Mouse (Mus musculus): ENCODE data around the gene B9d1. TPM values are rescaled to one million over a fixed set of nuclear protein-coding genes. Genes with fewer than 3 reads are reported as not detected.

B9d1 gene
- polyA plus RNA-seq, 1 experiment from 2014 or later: 33.2 TPM

GRCm38 (mm10) chr11:61526872-61527271 is 21.9 kb downstream of the B9d1 start:
- ATAC-seq (ENCODE audit: low FRiP score, low read depth): no peak
- peaks cover 22% of the 10 kb centered on the region for H3K36me3 ChIP-seq
- H3K4me2 ChIP-seq (replicated peaks): no peak overlapping the region
- H3K4me3 ChIP-seq: no peak overlapping the region
- 95% methylated on average over 1 of the region's 1 CpGs for WGBS
- no peaks in the 10 kb centered on the region for H3K27me3 ChIP-seq
- no peak overlapping the region for H3K27ac ChIP-seq (replicated peaks)
- H3K4me1 ChIP-seq: peaks cover 9% of the 10 kb centered on the region
- no peak overlapping the region for H3K9ac ChIP-seq (replicated peaks)
- H3K9me3 ChIP-seq: no peaks in the 10 kb centered on the region

GRCm38 (mm10) chr11:61529268-61529713 is 24.3 kb downstream of the B9d1 start:
- no peak overlapping the region for H3K9ac ChIP-seq (replicated peaks)
- peak overlapping the region; percentile 39 for H3K27ac ChIP-seq (replicated peaks)
- H3K4me1 ChIP-seq: peaks cover 9% of the 10 kb centered on the region
- WGBS: 29% methylated on average over 4 of the region's 4 CpGs
- ATAC-seq (ENCODE audit: low FRiP score, low read depth): no peak
- H3K4me3 ChIP-seq: no peak overlapping the region
- H3K4me2 ChIP-seq (replicated peaks): no peak overlapping the region
- H3K9me3 ChIP-seq: no peaks in the 10 kb centered on the region
- peaks cover 20% of the 10 kb centered on the region for H3K36me3 ChIP-seq
- no peaks in the 10 kb centered on the region for H3K27me3 ChIP-seq

GRCm38 (mm10) chr11:61532820-61533219 is 27.9 kb downstream of the B9d1 start:
- WGBS: 88% methylated on average over 2 of the region's 2 CpGs
- no peaks in the 10 kb centered on the region for H3K9me3 ChIP-seq
- ATAC-seq (ENCODE audit: low FRiP score, low read depth): no peak
- H3K4me3 ChIP-seq: no peak overlapping the region
- no peak overlapping the region for H3K4me2 ChIP-seq (replicated peaks)
- no peak overlapping the region for H3K27ac ChIP-seq (replicated peaks)
- H3K9ac ChIP-seq (replicated peaks): no peak overlapping the region
- no peaks in the 10 kb centered on the region for H3K27me3 ChIP-seq
- H3K4me1 ChIP-seq: peaks cover 9% of the 10 kb centered on the region
- H3K36me3 ChIP-seq: peaks cover 15% of the 10 kb centered on the region

- no peak overlapping the region for H3K9ac ChIP-seq (replicated peaks)
- H3K27ac ChIP-seq (replicated peaks): no peak overlapping the region
- ATAC-seq (ENCODE audit: low FRiP score, low read depth): no peak
- H3K36me3 ChIP-seq: peaks cover 15% of the 10 kb centered on the region
- H3K27me3 ChIP-seq: no peaks in the 10 kb centered on the region
- peaks cover 9% of the 10 kb centered on the region for H3K4me1 ChIP-seq
- 77% methylated on average over 5 of the region's 5 CpGs for WGBS
- no peaks in the 10 kb centered on the region for H3K9me3 ChIP-seq
- no peak overlapping the region for H3K4me2 ChIP-seq (replicated peaks)
- H3K4me3 ChIP-seq: no peak overlapping the region
These were observed 28.6 kb downstream of the B9d1 start for GRCm38 (mm10) chr11:61533571-61533970.

GRCm38 (mm10) chr11:61535530-61535929 is 30.6 kb downstream of the B9d1 start:
- WGBS: 82% methylated on average over 1 of the region's 1 CpGs
- Histone ChIP-seq H3K9ac (replicated peaks) (no peak overlapping the region), H3K4me1 (no peaks in the 10 kb centered on the region), H3K4me2 (replicated peaks) (no peak overlapping the region), H3K27me3 (no peaks in the 10 kb centered on the region), H3K4me3 (no peak overlapping the region), H3K9me3 (no peaks in the 10 kb centered on the region), H3K27ac (replicated peaks) (no peak overlapping the region), H3K36me3 (peaks cover 24% of the 10 kb centered on the region)
- no peak for ATAC-seq (ENCODE audit: low FRiP score, low read depth)

GRCm38 (mm10) chr11:61536952-61537351 is 32.0 kb downstream of the B9d1 start:
- 83% methylated on average over 3 of the region's 3 CpGs for WGBS
- peaks cover 15% of the 10 kb centered on the region; the same call in 1 of the 2 replicates for H3K36me3 ChIP-seq

GRCm38 (mm10) chr11:61537362-61537761 is 32.4 kb downstream of the B9d1 start:
- no peak overlapping the region for H3K4me3 ChIP-seq
- H3K9me3 ChIP-seq: no peaks in the 10 kb centered on the region
- H3K27me3 ChIP-seq: no peaks in the 10 kb centered on the region
- no peak for ATAC-seq (ENCODE audit: low FRiP score, low read depth)
- no peaks in the 10 kb centered on the region for H3K4me1 ChIP-seq
- peaks cover 15% of the 10 kb centered on the region; the same call in 1 of the 2 replicates for H3K36me3 ChIP-seq
- H3K4me2 ChIP-seq (replicated peaks): no peak overlapping the region
- WGBS: 85% methylated on average over 3 of the region's 3 CpGs
- H3K27ac ChIP-seq (replicated peaks): no peak overlapping the region
- no peak overlapping the region for H3K9ac ChIP-seq (replicated peaks)

More at GRCm38 (mm10) chr11:61536952-61537351, 32.0 kb downstream of the B9d1 start:
- Histone ChIP-seq H3K4me1 (no peaks in the 10 kb centered on the region), H3K27me3 (no peaks in the 10 kb centered on the region), H3K4me2 (replicated peaks) (no peak overlapping the region), H3K9me3 (no peaks in the 10 kb centered on the region), H3K4me3 (no peak overlapping the region), H3K9ac (replicated peaks) (no peak overlapping the region), H3K27ac (replicated peaks) (no peak overlapping the region)
- no peak for ATAC-seq (ENCODE audit: low FRiP score, low read depth)

GRCm38 (mm10) chr11:61540642-61541041 is 35.7 kb downstream of the B9d1 start:
- no peak overlapping the region for H3K27ac ChIP-seq (replicated peaks)
- WGBS: 84% methylated on average over 7 of the region's 7 CpGs
- no peak for ATAC-seq (ENCODE audit: low FRiP score, low read depth)
- H3K4me2 ChIP-seq (replicated peaks): no peak overlapping the region
- no peaks in the 10 kb centered on the region for H3K4me1 ChIP-seq
- H3K4me3 ChIP-seq: no peak overlapping the region
- peaks cover 25% of the 10 kb centered on the region for H3K36me3 ChIP-seq
- H3K9ac ChIP-seq (replicated peaks): no peak overlapping the region
- no peaks in the 10 kb centered on the region for H3K27me3 ChIP-seq
- no peaks in the 10 kb centered on the region for H3K9me3 ChIP-seq

GRCm38 (mm10) chr11:61541106-61541505 is 36.2 kb downstream of the B9d1 start:
- peaks cover 29% of the 10 kb centered on the region for H3K36me3 ChIP-seq

GRCm38 (mm10) chr11:61545586-61545985 is 40.6 kb downstream of the B9d1 start:
- H3K4me1 ChIP-seq: no peaks in the 10 kb centered on the region
- no peaks in the 10 kb centered on the region for H3K9me3 ChIP-seq
- WGBS: 92% methylated on average over 2 of the region's 2 CpGs
- H3K9ac ChIP-seq (replicated peaks): no peak overlapping the region
- no peak overlapping the region for H3K4me2 ChIP-seq (replicated peaks)
- H3K36me3 ChIP-seq: peaks cover 26% of the 10 kb centered on the region
- H3K4me3 ChIP-seq: no peak overlapping the region
- H3K27ac ChIP-seq (replicated peaks): no peak overlapping the region
- no peak for ATAC-seq (ENCODE audit: low FRiP score, low read depth)
- no peaks in the 10 kb centered on the region for H3K27me3 ChIP-seq

More at GRCm38 (mm10) chr11:61541106-61541505, 36.2 kb downstream of the B9d1 start:
- no peaks in the 10 kb centered on the region for H3K4me1 ChIP-seq
- no peaks in the 10 kb centered on the region for H3K27me3 ChIP-seq
- no peak overlapping the region for H3K27ac ChIP-seq (replicated peaks)
- H3K9me3 ChIP-seq: no peaks in the 10 kb centered on the region
- no peak overlapping the region for H3K9ac ChIP-seq (replicated peaks)
- H3K4me3 ChIP-seq: no peak overlapping the region
- WGBS: 92% methylated on average over 2 of the region's 2 CpGs
- no peak for ATAC-seq (ENCODE audit: low FRiP score, low read depth)
- no peak overlapping the region for H3K4me2 ChIP-seq (replicated peaks)

GRCm38 (mm10) chr11:61546452-61546851 is 41.5 kb downstream of the B9d1 start:
- ATAC-seq (ENCODE audit: low FRiP score, low read depth): no peak

GRCm38 (mm10) chr11:61547710-61548109 is 42.8 kb downstream of the B9d1 start:
- no peaks in the 10 kb centered on the region for H3K4me1 ChIP-seq
- no peaks in the 10 kb centered on the region for H3K27me3 ChIP-seq
- no peak for ATAC-seq (ENCODE audit: low FRiP score, low read depth)
- H3K4me2 ChIP-seq (replicated peaks): no peak overlapping the region
- H3K9ac ChIP-seq (replicated peaks): no peak overlapping the region
- peaks cover 26% of the 10 kb centered on the region for H3K36me3 ChIP-seq
- 93% methylated on average over 4 of the region's 4 CpGs for WGBS
- H3K4me3 ChIP-seq: no peak overlapping the region
- no peak overlapping the region for H3K27ac ChIP-seq (replicated peaks)
- no peaks in the 10 kb centered on the region for H3K9me3 ChIP-seq

More at GRCm38 (mm10) chr11:61546452-61546851, 41.5 kb downstream of the B9d1 start:
- H3K27me3 ChIP-seq: no peaks in the 10 kb centered on the region
- H3K9me3 ChIP-seq: no peaks in the 10 kb centered on the region
- 91% methylated on average over 10 of the region's 10 CpGs for WGBS
- H3K36me3 ChIP-seq: peaks cover 26% of the 10 kb centered on the region
- H3K9ac ChIP-seq (replicated peaks): no peak overlapping the region
- no peak overlapping the region for H3K4me3 ChIP-seq
- no peak overlapping the region for H3K27ac ChIP-seq (replicated peaks)
- no peaks in the 10 kb centered on the region for H3K4me1 ChIP-seq
- H3K4me2 ChIP-seq (replicated peaks): no peak overlapping the region

- Histone ChIP-seq H3K36me3 (peaks cover 12% of the 10 kb centered on the region), H3K27me3 (no peaks in the 10 kb centered on the region), H3K9ac (replicated peaks) (no peak overlapping the region), H3K4me3 (no peak overlapping the region), H3K4me1 (no peaks in the 10 kb centered on the region), H3K9me3 (no peaks in the 10 kb centered on the region), H3K4me2 (replicated peaks) (no peak overlapping the region), H3K27ac (replicated peaks) (no peak overlapping the region)
- no peak for ATAC-seq (ENCODE audit: low FRiP score, low read depth)
These were observed 45.7 kb downstream of the B9d1 start for GRCm38 (mm10) chr11:61550631-61551030.
